9 mouse cellular contexts compared by ENCODE assay signal in the genomic region with DNA sequence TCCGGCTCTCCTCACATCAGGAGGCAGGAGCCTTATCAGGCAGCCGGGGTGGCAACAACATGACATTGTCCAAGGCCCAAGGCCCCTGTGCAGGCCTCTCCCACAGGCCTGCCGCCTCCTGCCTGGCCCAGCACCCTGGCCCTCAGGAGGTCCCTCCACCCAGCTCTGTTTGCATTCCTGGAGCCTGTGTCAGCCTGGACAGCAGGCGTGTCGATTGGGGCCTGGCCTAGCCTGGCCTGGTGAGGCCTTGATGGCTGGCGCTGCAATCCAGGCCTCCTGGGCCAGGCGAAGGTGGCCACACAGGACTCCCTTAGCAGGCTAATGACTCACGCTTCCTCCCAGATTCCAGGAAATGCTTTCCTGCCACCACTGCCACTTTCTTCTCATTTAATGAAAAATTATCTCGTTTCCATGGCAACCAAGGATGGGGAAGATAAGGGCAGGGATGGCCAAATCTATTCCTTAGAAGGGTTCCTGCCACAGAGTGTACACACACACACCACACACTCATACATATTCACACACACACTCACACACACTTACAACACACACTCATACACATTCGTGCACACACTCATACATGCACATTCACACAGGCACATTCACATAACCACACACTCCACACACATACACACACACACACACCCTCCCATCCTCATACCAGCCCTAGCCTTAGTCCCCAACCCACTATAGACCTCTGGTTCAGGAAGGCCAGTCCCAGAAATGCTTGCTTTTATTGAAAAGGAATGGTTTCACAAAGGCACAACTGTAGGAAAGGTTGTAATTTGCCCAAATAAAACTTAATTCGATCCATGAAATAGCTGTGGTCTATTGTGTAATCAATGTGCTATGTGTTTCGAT.
DNase-seq lines count a peak whose midpoint lies in the region; ATAC-seq lines count a peak whose summit lies in the region.
"Had no signal": no experiment of that assay in that cellular context is flagged by ENCODE, and none has a peak within 500 bp of the region (broad histone marks: within the 10 kb centered on the region; RNA-seq: fewer than 3 reads in every experiment).

No protein-coding gene starts in this region.

- peaks cover 17% of the 10 kb centered on the region for H3K4me1 ChIP-seq in neural tube, embryonic 13.5 days (replicated peaks)
- H3K4me1 ChIP-seq in hindbrain, embryonic 13.5 days (replicated peaks): peaks cover 18% of the 10 kb centered on the region

- ATAC-seq in neural tube, embryonic 13.5 days (ENCODE audit: low read depth): no peak
- ATAC-seq in hindbrain, embryonic 13.5 days (ENCODE audit: low FRiP score): peak; percentile 63

- 71% methylated on average over 12 of the region's 12 CpGs for WGBS in neural tube, embryonic 13.5 days
- WGBS in hindbrain, embryonic 13.5 days: 69% methylated on average over 12 of the region's 12 CpGs

- no peaks in the 10 kb centered on the region for H3K36me3 ChIP-seq in neural tube, embryonic 13.5 days
- no peaks in the 10 kb centered on the region for H3K36me3 ChIP-seq in hindbrain, embryonic 13.5 days

- no peak overlapping the region for H3K4me3 ChIP-seq in neural tube, embryonic 13.5 days
- H3K4me3 ChIP-seq in hindbrain, embryonic 13.5 days: no peak overlapping the region

- no peaks in the 10 kb centered on the region for H3K27me3 ChIP-seq in neural tube, embryonic 13.5 days
- 0 out of 2 replicates have a peak, but pooled peaks cover under 1% of the 10 kb centered on the region for H3K27me3 ChIP-seq in hindbrain, embryonic 13.5 days

- H3K9me3 ChIP-seq in neural tube, embryonic 13.5 days: no peaks in the 10 kb centered on the region
- H3K9me3 ChIP-seq in hindbrain, embryonic 13.5 days: no peaks in the 10 kb centered on the region

- no peak for DNase-seq in neural tube, embryonic 10.5 days (ENCODE audit: extremely low spot score, low spot score)
- peak; percentile 82 for DNase-seq in fibroblast of lung, adult 2 months (ENCODE audit: low read depth)
- peak; percentile 63 to 85 for DNase-seq in lung, postnatal 4 days
- DNase-seq in right cerebral cortex, postnatal 36 days (ENCODE audit: low spot score in 2 of 2): no peak
- no peak for DNase-seq in cerebellum, adult 11-12 months
- no peak for DNase-seq in right cerebral cortex, adult 18-20 months

- H3K4me2 ChIP-seq in neural tube, embryonic 13.5 days: no peak overlapping the region
- no peak overlapping the region for H3K4me2 ChIP-seq in hindbrain, embryonic 13.5 days

- H3K9ac ChIP-seq in neural tube, embryonic 13.5 days: 0 out of 2 replicates have a peak overlapping the region, but pooled peaks have one; percentile 2
- H3K9ac ChIP-seq in hindbrain, embryonic 13.5 days: peak overlapping the region; percentile 56

- H3K27ac ChIP-seq in neural tube, embryonic 13.5 days (replicated peaks): peak overlapping the region; percentile 40
- H3K27ac ChIP-seq in hindbrain, embryonic 13.5 days: peak overlapping the region; percentile 87
- H3K27ac ChIP-seq: macrophage had no signal

Comparison
In these comparisons a context has a peak if more than half of its experiments do, and no peak if none do; other contexts are left out.
1. DNase-seq: peak in fibroblast of lung, adult 2 months (single experiment) and lung, postnatal 4 days (2 of 2); none in neural tube, embryonic 10.5 days (single experiment), right cerebral cortex, postnatal 36 days (0 of 2), cerebellum, adult 11-12 months (single experiment) and right cerebral cortex, adult 18-20 months (single experiment).